Mouse (Mus musculus) liver, embryonic 16.5 days (tissue): ENCODE data around the gene Hunk. TPM values are rescaled to one million over a fixed set of nuclear protein-coding genes. Genes with fewer than 3 reads are reported as not detected.

Source experiments
- ATAC-seq: fragments of 200-750 bp; cut with Nextera tagmentation; 2 replicates; pipeline ENCODE4 v1.8.0; 2017; ENCODE audit warnings: low read depth, mild to moderate bottlenecking, moderate number of reproducible peaks, moderate library complexity
- H3K27ac ChIP-seq: fragments of 300-500 bp; sonication (generic); 2 replicates; pipeline ENCODE4 v1.5.1; 2014; ENCODE audit warnings: mild to moderate bottlenecking, low read length
- H3K27me3 ChIP-seq: fragments of 300-500 bp; sonication (generic); 2 replicates; pipeline ENCODE4 v1.6.1; 2014; ENCODE audit warnings: low read depth, low read length, mixed read lengths; ENCODE audit not compliant: control insufficient read depth, insufficient read depth
- H3K36me3 ChIP-seq: fragments of 300-500 bp; sonication (generic); 2 replicates; pipeline ENCODE4 v1.6.1; 2014; ENCODE audit warnings: mild to moderate bottlenecking; ENCODE audit not compliant: control insufficient read depth, insufficient read depth
- H3K4me1 ChIP-seq: fragments of 300-500 bp; sonication (generic); 2 replicates; pipeline ENCODE4 v1.6.1; 2014; ENCODE audit warnings: low read depth, low read length, mixed read lengths; ENCODE audit not compliant: control insufficient read depth
- H3K4me2 ChIP-seq: fragments of 300-500 bp; sonication (generic); 2 replicates; pipeline ENCODE4 v1.6.1; 2014; ENCODE audit warnings: low read depth, low read length, mixed read lengths
- H3K4me3 ChIP-seq: fragments of 300-500 bp; sonication (generic); 2 replicates; pipeline ENCODE4 v1.5.1; 2014; ENCODE audit warnings: low read depth, mild to moderate bottlenecking, low read length
- H3K9ac ChIP-seq: fragments of 300-500 bp; sonication (generic); 2 replicates; pipeline ENCODE4 v1.6.1; 2014; ENCODE audit warnings: low read depth, low read length
- H3K9me3 ChIP-seq: fragments of 300-500 bp; sonication (generic); replicated peaks from 2 replicates; pipeline ENCODE4 v1.6.1; 2016; ENCODE audit warnings: low read length; ENCODE audit not compliant: control insufficient read depth
- WGBS: fragments of 180-500 bp; shearing (Covaris S2); extraction: QIAGEN DNeasy Blood & Tissue Kit; methylation state at CpG from one replicate; pipeline ENCODE4 v1.1.7; 2014; ENCODE audit not compliant: insufficient replicate concordance; 5-methylcytosine and 5-hydroxymethylcytosine counted together
- polyA plus RNA-seq: library from polyadenylated mRNA; unstranded; fragments of >200 nt; fragmentation: Nextera tagmentation; extraction: Ambion mirVana; gene quantifications from 2 replicates; pipeline ENCODE4 v1.2.1, GENCODE M21; 2015

Hunk gene
- polyA plus RNA-seq, 1 experiment from 2014 or later = 1.3 TPM

- Histone ChIP-seq H3K36me3 (no peaks in the 10 kb centered on the region; the same call in none of the 2 replicates), H3K27me3 (no peaks in the 10 kb centered on the region), H3K9ac (no peak overlapping the region), H3K9me3 (no peaks in the 10 kb centered on the region), H3K27ac (no peak overlapping the region), H3K4me3 (no peak overlapping the region), H3K4me1 (no peaks in the 10 kb centered on the region), H3K4me2 (no peak overlapping the region)
- no peak for ATAC-seq
- WGBS = 66% methylated on average over 5 of the region's 5 CpGs
These were observed 79.3 kb downstream of the Hunk start for GRCm38 (mm10) chr16:90465154-90465553.

- no peaks in the 10 kb centered on the region for H3K4me1 ChIP-seq
- ATAC-seq = no peak
- no peak overlapping the region for H3K27ac ChIP-seq
- WGBS = 65% methylated on average over 5 of the region's 5 CpGs
- H3K4me3 ChIP-seq = no peak overlapping the region
- no peak overlapping the region for H3K9ac ChIP-seq
- no peaks in the 10 kb centered on the region for H3K27me3 ChIP-seq
- H3K4me2 ChIP-seq = no peak overlapping the region
- H3K9me3 ChIP-seq = no peaks in the 10 kb centered on the region
- H3K36me3 ChIP-seq = no peaks in the 10 kb centered on the region; the same call in none of the 2 replicates
These were observed 82.5 kb downstream of the Hunk start for GRCm38 (mm10) chr16:90468286-90468685.

GRCm38 (mm10) chr16:90475701-90476229 lies 90.0 kb downstream of the Hunk start:
- no peak for ATAC-seq
- Histone ChIP-seq H3K36me3 (peaks cover 2% of the 10 kb centered on the region; the same call in 1 of the 2 replicates), H3K27ac (no peak overlapping the region), H3K9me3 (no peaks in the 10 kb centered on the region), H3K4me3 (no peak overlapping the region), H3K4me1 (no peaks in the 10 kb centered on the region), H3K9ac (no peak overlapping the region), H3K4me2 (no peak overlapping the region), H3K27me3 (no peaks in the 10 kb centered on the region)
- 42% methylated on average over 16 of the region's 16 CpGs for WGBS

GRCm38 (mm10) chr16:90481612-90482011 lies 95.8 kb downstream of the Hunk start:
- Histone ChIP-seq H3K9ac (no peak overlapping the region), H3K36me3 (peaks cover 5% of the 10 kb centered on the region; the same call in 1 of the 2 replicates), H3K27ac (no peak overlapping the region), H3K4me2 (no peak overlapping the region), H3K4me3 (no peak overlapping the region), H3K4me1 (no peaks in the 10 kb centered on the region), H3K27me3 (no peaks in the 10 kb centered on the region), H3K9me3 (no peaks in the 10 kb centered on the region)
- 44% methylated on average over 5 of the region's 5 CpGs for WGBS
- no peak for ATAC-seq

- ATAC-seq = no peak
- no peaks in the 10 kb centered on the region for H3K4me1 ChIP-seq
- H3K4me2 ChIP-seq = no peak overlapping the region
- no peaks in the 10 kb centered on the region for H3K27me3 ChIP-seq
- no peak overlapping the region for H3K9ac ChIP-seq
- peaks cover 5% of the 10 kb centered on the region; the same call in 1 of the 2 replicates for H3K36me3 ChIP-seq
- H3K9me3 ChIP-seq = no peaks in the 10 kb centered on the region
- no peak overlapping the region for H3K27ac ChIP-seq
- WGBS = 76% methylated on average over 6 of the region's 6 CpGs
- H3K4me3 ChIP-seq = no peak overlapping the region
These were observed 97.5 kb downstream of the Hunk start for GRCm38 (mm10) chr16:90483341-90483740.

GRCm38 (mm10) chr16:90485125-90485524 lies 99.3 kb downstream of the Hunk start:
- WGBS = 67% methylated on average over 7 of the region's 7 CpGs
- H3K4me2 ChIP-seq = no peak overlapping the region
- H3K27me3 ChIP-seq = no peaks in the 10 kb centered on the region

DNA sequence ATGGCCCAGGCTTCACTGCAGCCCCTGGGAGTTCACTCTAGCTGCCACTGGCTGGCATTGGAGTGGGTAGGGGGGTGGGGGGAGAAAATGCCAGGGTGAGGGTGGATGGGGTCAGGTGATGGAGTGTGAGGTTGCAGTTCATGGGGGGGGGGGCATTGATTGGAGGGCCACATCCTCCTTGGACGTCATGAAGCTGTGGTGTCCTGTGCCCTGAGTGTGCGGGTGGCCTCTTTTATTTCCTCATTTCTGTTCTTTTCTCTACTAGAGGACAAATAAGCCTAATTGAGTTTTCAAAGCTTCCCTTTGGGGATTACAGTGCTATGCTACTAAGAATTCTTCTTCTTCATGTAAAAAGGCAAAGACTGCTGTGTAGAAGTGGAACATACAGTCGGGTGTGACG lies 99.8 kb downstream of the Hunk start:
- peaks cover 5% of the 10 kb centered on the region; the same call in 1 of the 2 replicates for H3K36me3 ChIP-seq
- ATAC-seq = no peak
- WGBS = 62% methylated on average over 4 of the region's 4 CpGs

More at GRCm38 (mm10) chr16:90485125-90485524, 99.3 kb downstream of the Hunk start:
- Histone ChIP-seq H3K9me3 (no peaks in the 10 kb centered on the region), H3K27ac (no peak overlapping the region), H3K4me1 (no peaks in the 10 kb centered on the region), H3K36me3 (peaks cover 5% of the 10 kb centered on the region; the same call in 1 of the 2 replicates), H3K9ac (no peak overlapping the region), H3K4me3 (no peak overlapping the region)
- no peak for ATAC-seq

GRCm38 (mm10) chr16:90490066-90490465 lies 104.3 kb downstream of the Hunk start:
- no peak overlapping the region for H3K4me2 ChIP-seq
- no peak overlapping the region for H3K4me3 ChIP-seq
- no peak for ATAC-seq
- 65% methylated on average over 4 of the region's 4 CpGs for WGBS
- H3K9me3 ChIP-seq = no peaks in the 10 kb centered on the region
- H3K4me1 ChIP-seq = no peaks in the 10 kb centered on the region
- no peak overlapping the region for H3K9ac ChIP-seq
- H3K27me3 ChIP-seq = no peaks in the 10 kb centered on the region
- no peak overlapping the region for H3K27ac ChIP-seq
- H3K36me3 ChIP-seq = no peaks in the 10 kb centered on the region

More for the DNA sequence above, 99.8 kb downstream of the Hunk start:
- Histone ChIP-seq H3K9ac (no peak overlapping the region), H3K27ac (no peak overlapping the region), H3K27me3 (no peaks in the 10 kb centered on the region), H3K4me2 (no peak overlapping the region), H3K4me1 (no peaks in the 10 kb centered on the region), H3K9me3 (no peaks in the 10 kb centered on the region), H3K4me3 (no peak overlapping the region)

- Histone ChIP-seq H3K27me3 (no peaks in the 10 kb centered on the region), H3K9me3 (no peaks in the 10 kb centered on the region), H3K27ac (no peak overlapping the region), H3K4me1 (no peaks in the 10 kb centered on the region), H3K9ac (no peak overlapping the region), H3K4me3 (no peak overlapping the region), H3K36me3 (no peaks in the 10 kb centered on the region), H3K4me2 (no peak overlapping the region)
- ATAC-seq = no peak
- WGBS = 52% methylated on average over 5 of the region's 5 CpGs
These were observed 106.2 kb downstream of the Hunk start for GRCm38 (mm10) chr16:90491898-90492499.
